Mouse (Mus musculus): ENCODE results near the gene Trmt10c. TPM values are rescaled to one million over a fixed set of nuclear protein-coding genes. Genes with fewer than 3 reads are reported as not detected.
"Not testable (repeated sequence)": the region's sequence is repeated elsewhere in the genome, so short reads cannot be mapped to it uniquely, and the experiment has no call there.

Trmt10c gene
- 24.8 and 30.2 TPM in 2 replicates for polyA plus RNA-seq (2016; fragmentation: Nextera tagmentation; extraction: Ambion mirVana)

DNA sequence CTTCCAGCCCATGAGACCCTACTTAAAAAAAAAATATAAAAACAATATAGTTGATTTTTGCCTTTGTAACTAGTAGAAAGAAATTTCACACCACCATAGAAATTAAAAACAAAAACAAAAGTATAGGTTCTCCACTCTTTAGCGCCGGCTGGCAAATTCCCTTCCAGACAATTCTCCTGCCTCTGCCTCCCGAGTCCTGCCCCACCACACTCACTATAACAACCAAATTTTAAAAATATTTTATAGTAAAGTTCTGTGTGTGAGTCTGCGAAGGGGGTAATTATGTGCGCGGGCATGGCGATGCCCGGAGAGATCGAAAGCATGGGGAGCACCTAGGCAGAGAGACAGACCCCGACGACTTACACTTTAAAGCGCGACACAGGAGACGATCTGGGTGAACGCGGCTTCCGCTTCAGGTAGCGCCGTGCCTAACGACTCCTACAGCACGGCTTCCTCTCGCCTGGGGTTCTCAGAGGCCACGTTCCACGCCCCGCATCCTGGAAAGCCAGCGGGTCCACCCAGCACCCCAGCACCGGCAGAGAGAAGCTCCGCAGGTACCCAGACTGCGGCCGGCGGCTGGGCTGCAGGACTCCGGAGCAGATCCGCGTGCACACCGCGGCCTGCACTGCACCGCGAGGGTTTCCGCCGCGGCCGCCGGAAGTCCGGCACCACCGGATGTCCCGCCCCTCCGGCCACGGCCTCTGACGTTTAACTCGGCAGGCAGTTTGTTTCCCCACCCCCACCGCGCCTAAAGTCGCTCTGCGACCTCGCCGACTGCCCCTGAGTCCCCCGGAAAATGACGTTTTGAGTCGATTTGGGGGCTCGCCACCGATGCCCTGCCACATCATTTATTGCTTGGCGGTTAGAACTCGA, at the start of gene Trmt10c:
Gene Trmt10c, minus strand, starts transcription at position 682 of the 873 bp plus-strand sequence.
- Histone ChIP-seq H3K36me3 (peaks cover 26% of the 10 kb centered on the region), H3K27me3 (ENCODE audit: insufficient read depth, poor library complexity, severe bottlenecking) (no peaks in the 10 kb centered on the region), H3K27ac (peak within 1 kb of the TSS; percentile 96), H3K9me3 (no peaks in the 10 kb centered on the region), H3K4me3 (peak within 1 kb of the TSS; percentile 94), H3K4me1 (peaks cover 8% of the 10 kb centered on the region; the same call in 1 of the 2 replicates)
- peak; percentile 94 for DNase-seq (ENCODE audit: low spot score)
- WGBS: under 1% methylated on average over 57 of the region's 63 CpGs

GRCm38 (mm10) chr16:56086336-56086735, 48.7 kb upstream of the Trmt10c start:
- Histone ChIP-seq H3K36me3 (peaks cover 4% of the 10 kb centered on the region; the same call in 1 of the 2 replicates), H3K9me3 (no peaks in the 10 kb centered on the region), H3K4me3 (no peak overlapping the region), H3K4me1 (no peaks in the 10 kb centered on the region), H3K27ac (no peak overlapping the region), H3K27me3 (ENCODE audit: insufficient read depth, poor library complexity, severe bottlenecking) (no peaks in the 10 kb centered on the region)
- WGBS: 94% methylated on average over 2 of the region's 2 CpGs
- no peak for DNase-seq (ENCODE audit: low spot score)

GRCm38 (mm10) chr16:56081691-56082090, 44.1 kb upstream of the Trmt10c start:
- Histone ChIP-seq H3K36me3 (0 out of 2 replicates have a peak, but pooled peaks cover 2% of the 10 kb centered on the region), H3K9me3 (no peaks in the 10 kb centered on the region), H3K4me3 (no peak overlapping the region), H3K27ac (no peak overlapping the region), H3K4me1 (peaks cover under 1% of the 10 kb centered on the region), H3K27me3 (ENCODE audit: insufficient read depth, poor library complexity, severe bottlenecking) (no peaks in the 10 kb centered on the region)
- 85% methylated on average over 4 of the region's 4 CpGs for WGBS
- DNase-seq (ENCODE audit: low spot score): no peak

- H3K27ac ChIP-seq: no peak overlapping the region
- no peak overlapping the region for H3K4me3 ChIP-seq
- 0 out of 2 replicates have a peak, but pooled peaks cover 2% of the 10 kb centered on the region for H3K36me3 ChIP-seq
- WGBS: 82% methylated on average over 1 of the region's 1 CpGs
- H3K9me3 ChIP-seq: no peaks in the 10 kb centered on the region
- H3K27me3 ChIP-seq (ENCODE audit: insufficient read depth, poor library complexity, severe bottlenecking): no peaks in the 10 kb centered on the region
- DNase-seq (ENCODE audit: low spot score): no peak
- peaks cover 5% of the 10 kb centered on the region for H3K4me1 ChIP-seq
Measured at GRCm38 (mm10) chr16:56079419-56079818, 41.8 kb upstream of the Trmt10c start.

- 13% methylated on average over 11 of the region's 11 CpGs for WGBS
- no peak for DNase-seq (ENCODE audit: low spot score)
- Histone ChIP-seq H3K4me1 (peaks cover 5% of the 10 kb centered on the region), H3K4me3 (peak overlapping the region; percentile 85), H3K27me3 (ENCODE audit: insufficient read depth, poor library complexity, severe bottlenecking) (no peaks in the 10 kb centered on the region), H3K36me3 (no peaks in the 10 kb centered on the region), H3K27ac (peak overlapping the region; percentile 96), H3K9me3 (no peaks in the 10 kb centered on the region)
Measured at GRCm38 (mm10) chr16:56076121-56076869, 38.7 kb upstream of the Trmt10c start.

DNA sequence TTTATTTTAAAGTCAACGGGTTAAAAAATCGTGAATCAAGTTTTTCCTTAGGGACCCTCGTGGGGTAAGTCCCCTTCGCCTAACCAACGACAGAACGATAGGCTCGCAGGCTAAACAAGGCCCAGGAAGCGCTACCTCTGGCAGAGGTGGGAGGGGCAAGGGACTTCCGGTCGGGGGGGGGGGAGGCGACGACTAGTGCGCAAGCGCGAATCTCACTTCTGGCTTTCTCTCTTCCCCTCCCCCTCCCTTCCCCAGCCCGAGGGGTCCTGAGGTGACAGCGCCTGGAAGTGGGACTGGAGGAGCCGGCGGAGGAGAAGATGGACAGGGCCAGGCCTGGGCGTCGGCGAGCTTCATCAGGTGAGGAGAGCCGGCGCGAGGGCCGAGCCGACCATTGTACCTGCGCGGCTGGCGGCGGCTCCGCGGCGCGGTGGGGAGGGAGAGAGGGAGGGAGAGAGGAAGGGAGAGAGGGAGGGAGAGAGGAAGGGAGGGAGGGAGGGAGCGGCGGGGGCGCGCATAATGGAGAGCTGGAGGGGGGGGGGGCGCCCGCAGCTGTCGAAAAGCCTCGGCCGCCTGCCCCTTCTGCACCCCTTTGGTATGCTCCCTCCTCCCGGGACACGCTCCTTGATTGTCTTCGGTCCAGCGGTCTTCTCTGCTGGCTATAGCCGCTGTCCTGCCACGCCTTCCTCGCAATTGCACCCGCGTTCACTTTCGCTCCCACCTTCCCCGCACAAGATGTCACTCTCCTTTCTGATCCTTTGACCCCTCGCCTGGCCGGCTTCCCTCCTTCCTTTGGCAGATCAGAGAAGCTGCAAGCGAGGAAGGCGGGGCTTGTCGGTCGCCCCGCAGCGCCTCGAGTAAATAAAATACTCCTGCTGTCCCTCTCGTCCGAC, 37.8 kb upstream of the Trmt10c start:
- under 1% methylated on average over 43 of the region's 66 CpGs for WGBS
- Histone ChIP-seq H3K4me3 (peak overlapping the region; percentile 85), H3K36me3 (no peaks in the 10 kb centered on the region), H3K4me1 (peaks cover 5% of the 10 kb centered on the region), H3K27me3 (ENCODE audit: insufficient read depth, poor library complexity, severe bottlenecking) (no peaks in the 10 kb centered on the region), H3K9me3 (no peaks in the 10 kb centered on the region), H3K27ac (peak overlapping the region; percentile 96)
- DNase-seq (ENCODE audit: low spot score): peak; percentile 96

GRCm38 (mm10) chr16:56074565-56074964, 36.9 kb upstream of the Trmt10c start:
- no peaks in the 10 kb centered on the region for H3K27me3 ChIP-seq (ENCODE audit: insufficient read depth, poor library complexity, severe bottlenecking)
- peaks cover 5% of the 10 kb centered on the region for H3K4me1 ChIP-seq
- H3K36me3 ChIP-seq: no peaks in the 10 kb centered on the region
- H3K27ac ChIP-seq: peak overlapping the region; percentile 96
- DNase-seq (ENCODE audit: low spot score): no peak
- WGBS: 72% methylated on average over 5 of the region's 5 CpGs
- H3K9me3 ChIP-seq: no peaks in the 10 kb centered on the region
- H3K4me3 ChIP-seq: no peak overlapping the region

GRCm38 (mm10) chr16:56074122-56074521, 36.5 kb upstream of the Trmt10c start:
- no peak overlapping the region for H3K4me3 ChIP-seq
- DNase-seq (ENCODE audit: low spot score): peak; percentile 78
- H3K27ac ChIP-seq: peak overlapping the region; percentile 96; the same call in 1 of the 2 replicates
- no peaks in the 10 kb centered on the region for H3K27me3 ChIP-seq (ENCODE audit: insufficient read depth, poor library complexity, severe bottlenecking)
- WGBS: 79% methylated on average over 1 of the region's 1 CpGs
- H3K9me3 ChIP-seq: no peaks in the 10 kb centered on the region
- H3K36me3 ChIP-seq: no peaks in the 10 kb centered on the region
- peaks cover 5% of the 10 kb centered on the region for H3K4me1 ChIP-seq

DNA sequence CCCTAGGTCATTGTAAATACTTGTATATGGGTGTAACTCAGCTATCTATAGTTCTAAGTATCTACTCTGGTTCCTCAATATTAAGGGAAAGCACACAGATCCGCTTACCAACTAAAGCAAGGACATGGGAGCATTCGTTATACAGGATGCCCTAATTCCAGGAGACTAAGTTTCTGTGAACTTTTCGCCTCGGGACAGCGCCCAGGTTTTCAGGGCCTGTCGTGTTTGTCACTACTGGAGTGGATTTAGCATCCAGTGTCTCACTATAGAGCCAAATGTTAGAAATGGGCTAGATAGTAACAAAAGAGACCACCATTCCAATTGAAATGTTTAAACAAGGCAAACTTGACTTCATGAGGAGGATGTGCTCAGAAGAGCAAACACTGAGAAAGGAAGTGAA, 35.5 kb upstream of the Trmt10c start:
- 90% methylated on average over 6 of the region's 6 CpGs for WGBS
- H3K9me3 ChIP-seq; H3K36me3 ChIP-seq; H3K4me1 ChIP-seq; DNase-seq (ENCODE audit: low spot score); H3K27ac ChIP-seq; H3K27me3 ChIP-seq (ENCODE audit: insufficient read depth, poor library complexity, severe bottlenecking); H3K4me3 ChIP-seq: not testable (repeated sequence)

- no peaks in the 10 kb centered on the region for H3K9me3 ChIP-seq
- H3K27ac ChIP-seq: 0 out of 2 replicates have a peak overlapping the region, but pooled peaks have one; percentile 42
- 80% methylated on average over 6 of the region's 6 CpGs for WGBS
- H3K36me3 ChIP-seq: no peaks in the 10 kb centered on the region
- peak; percentile 66 for DNase-seq (ENCODE audit: low spot score)
- no peaks in the 10 kb centered on the region for H3K27me3 ChIP-seq (ENCODE audit: insufficient read depth, poor library complexity, severe bottlenecking)
- H3K4me1 ChIP-seq: peaks cover 5% of the 10 kb centered on the region
- no peak overlapping the region for H3K4me3 ChIP-seq
Measured at GRCm38 (mm10) chr16:56072533-56072932, 34.9 kb upstream of the Trmt10c start.

DNA sequence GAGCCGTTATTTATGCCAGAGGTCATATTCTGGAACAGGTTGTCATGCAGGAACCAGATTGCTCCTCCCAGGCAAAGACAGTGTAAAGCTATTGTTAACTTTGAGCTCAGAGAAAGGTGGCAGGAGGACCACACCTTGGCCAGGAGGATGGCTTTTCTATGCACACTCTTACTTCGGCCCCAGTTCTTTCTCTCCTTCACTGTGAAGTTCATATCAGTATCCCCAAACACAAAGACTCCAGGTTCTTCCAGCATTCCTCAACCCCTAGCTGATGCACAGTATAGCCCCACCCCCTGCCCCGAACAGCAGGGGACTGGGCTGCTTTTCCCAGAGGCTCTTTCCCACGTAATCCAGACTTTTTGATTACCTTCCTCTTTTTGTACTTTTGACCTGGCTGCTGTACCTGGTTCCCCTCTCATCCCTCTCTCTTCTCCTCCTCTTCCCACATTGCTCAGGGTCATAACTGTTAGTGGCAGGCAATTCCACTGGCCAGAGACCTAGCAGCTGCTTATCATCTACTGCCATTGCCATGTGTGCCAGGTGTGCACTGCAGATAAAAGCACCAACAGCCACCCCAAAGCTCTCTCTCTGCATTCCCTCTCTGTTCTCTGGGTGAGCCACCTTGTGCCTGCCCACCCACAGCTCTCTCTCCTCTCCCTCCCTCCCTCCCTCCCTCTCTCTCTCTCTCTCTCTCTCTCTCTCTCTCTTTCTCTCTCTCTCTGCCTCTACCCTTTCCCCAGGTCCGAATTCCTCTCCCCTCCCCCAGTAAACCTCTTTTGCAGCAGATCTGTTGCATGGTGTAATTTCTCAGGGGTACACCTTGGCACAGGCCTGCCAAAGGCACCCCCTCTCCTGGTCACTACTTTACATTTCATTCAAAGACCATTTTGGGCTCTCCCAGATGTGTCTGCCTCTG, 34.0 kb upstream of the Trmt10c start:
- H3K27ac ChIP-seq: peak overlapping the region; percentile 19; the same call in 1 of the 2 replicates
- no peaks in the 10 kb centered on the region for H3K36me3 ChIP-seq
- 39% methylated on average over 5 of the region's 5 CpGs for WGBS
- H3K27me3 ChIP-seq (ENCODE audit: insufficient read depth, poor library complexity, severe bottlenecking): no peaks in the 10 kb centered on the region
- H3K4me1 ChIP-seq: peaks cover 4% of the 10 kb centered on the region
- peak; percentile 91 for DNase-seq (ENCODE audit: low spot score)
- no peak overlapping the region for H3K4me3 ChIP-seq
- H3K9me3 ChIP-seq: no peaks in the 10 kb centered on the region
